Mouse (Mus musculus) 3134 (cell line): ENCODE results near the gene Olfr432.
"Not testable (repeated sequence)": the region's sequence is repeated elsewhere in the genome, so short reads cannot be mapped to it uniquely, and the experiment has no call there.

Source experiments
- DNase-seq: peaks from one replicate; pipeline ENCODE4 v3.0.0-alpha.2; 2011; ENCODE audit warnings: low spot score; ENCODE audit not compliant: insufficient read length; ENCODE audit errors: extremely low read depth

Olfr432 gene

DNA sequence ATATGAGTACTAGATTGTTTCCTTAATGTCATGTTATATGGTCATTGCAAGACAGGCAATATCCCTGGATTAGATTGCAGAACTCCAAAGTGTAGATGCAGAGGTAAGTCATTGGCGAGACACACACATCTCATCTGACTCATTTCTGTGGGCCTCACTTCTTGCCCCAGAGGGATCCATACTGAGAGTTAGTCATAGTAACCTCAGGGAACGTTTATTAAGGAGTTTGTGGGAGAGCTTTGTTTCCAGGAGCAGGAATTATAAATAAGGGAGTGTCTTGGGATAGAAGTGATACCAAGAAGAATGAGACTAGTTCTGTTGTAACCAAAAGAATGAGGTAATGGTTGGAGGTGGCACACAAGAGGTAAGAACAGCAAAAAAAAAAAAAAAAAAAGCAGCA is at the start of gene Olfr432:
Gene Olfr432, plus strand, starts transcription at position 313 of the 400 bp plus-strand sequence.
- no peak for DNase-seq

DNA sequence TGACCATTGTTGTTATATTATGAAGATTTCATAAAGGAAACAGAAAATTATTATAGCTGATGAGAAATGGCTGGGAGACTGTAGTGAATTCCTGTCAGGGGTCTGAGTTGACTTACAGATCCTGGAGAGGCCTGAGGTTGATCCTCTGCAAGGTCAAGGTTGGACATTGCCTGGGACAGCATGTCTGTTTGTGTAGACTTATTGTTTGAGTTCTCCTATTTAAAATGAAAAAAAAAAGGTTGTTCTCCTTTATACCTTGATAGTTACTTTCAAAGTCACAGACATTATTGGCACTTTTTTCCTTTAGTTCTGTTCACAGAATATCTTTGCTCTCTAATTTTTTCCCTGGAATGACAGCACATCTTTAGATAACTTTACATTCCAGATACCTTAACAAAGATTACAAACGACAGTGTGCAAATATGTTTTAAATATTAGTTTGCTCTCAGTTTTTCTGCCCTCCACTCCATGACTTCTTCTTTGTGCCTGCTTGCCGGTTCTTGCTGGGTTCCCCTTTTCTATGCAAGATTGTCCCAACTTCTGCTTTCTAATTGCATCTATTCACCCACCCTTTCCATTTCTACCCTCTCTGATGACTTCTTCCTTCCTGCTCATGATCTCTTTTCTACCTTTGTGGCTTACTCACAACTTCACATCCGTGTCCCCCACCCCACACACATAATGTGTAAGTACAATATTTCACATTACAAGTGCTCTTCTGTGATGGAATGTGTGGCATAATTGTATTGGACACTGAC is 44.5 kb upstream of the Olfr432 start:
- not testable (repeated sequence) for DNase-seq

DNA sequence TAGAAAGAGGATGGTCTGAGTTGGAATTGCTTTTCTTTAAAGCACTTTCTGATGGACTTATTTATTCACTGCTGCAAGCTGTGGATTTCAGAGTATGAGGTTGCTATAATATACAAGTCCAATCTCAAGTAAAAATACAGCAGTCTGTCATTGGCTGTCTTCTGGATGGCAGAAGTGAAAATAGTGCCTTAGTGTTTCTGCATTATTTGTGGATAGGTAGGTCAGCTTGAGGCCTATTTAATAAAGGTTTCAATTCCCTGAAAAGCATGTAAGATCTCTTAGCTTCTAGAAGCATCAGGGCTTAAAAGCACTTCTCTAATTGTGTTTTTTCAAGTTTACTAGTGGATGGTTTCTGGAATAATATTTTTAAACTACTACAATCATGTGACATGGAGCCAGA is 42.0 kb upstream of the Olfr432 start:
- DNase-seq, result not testable (repeated sequence)

DNA sequence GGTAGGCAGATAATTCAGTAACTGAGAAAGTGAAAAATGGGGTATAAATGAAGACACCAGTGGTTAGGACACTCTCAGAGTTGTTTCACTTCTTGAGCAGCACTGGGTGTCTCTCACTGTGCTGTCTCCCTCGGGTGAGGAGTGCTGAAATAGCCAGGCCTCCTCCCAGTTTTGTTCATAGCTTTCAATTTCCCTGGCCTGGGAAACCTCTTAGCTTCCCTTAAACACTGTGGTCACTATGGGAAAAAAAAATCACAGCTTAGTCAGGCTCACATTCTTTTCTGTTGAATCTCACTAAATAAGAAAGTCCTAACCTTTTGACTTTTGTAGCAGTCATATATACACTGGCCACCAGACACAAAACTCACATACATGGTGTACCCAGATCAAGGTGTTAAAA is 17.3 kb upstream of the Olfr432 start, which contains the start of gene Ifi205:
Gene Ifi205, minus strand, starts transcription at position 113 of the 400 bp plus-strand sequence.
- peak; percentile 73 for DNase-seq

DNA sequence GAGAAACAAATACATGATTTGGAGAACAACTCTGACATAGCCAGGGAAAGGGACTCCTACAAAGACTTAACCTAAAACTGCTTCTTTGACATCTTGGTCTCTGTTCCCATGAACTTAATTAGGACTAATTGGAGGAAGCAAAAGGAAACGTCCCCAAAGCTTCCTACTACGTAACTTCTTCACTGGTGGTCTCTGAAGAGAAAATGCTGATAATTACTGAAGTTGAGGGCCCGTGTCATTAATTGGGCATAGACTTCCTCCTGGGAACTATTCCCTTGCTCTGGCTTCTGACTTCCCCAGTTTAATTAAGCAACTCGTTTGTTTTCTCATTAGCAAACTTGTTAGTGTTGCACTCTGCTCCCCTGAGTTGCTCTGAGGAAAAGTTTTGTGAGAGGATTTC is 13.2 kb upstream of the Olfr432 start:
- DNase-seq, result no peak

DNA sequence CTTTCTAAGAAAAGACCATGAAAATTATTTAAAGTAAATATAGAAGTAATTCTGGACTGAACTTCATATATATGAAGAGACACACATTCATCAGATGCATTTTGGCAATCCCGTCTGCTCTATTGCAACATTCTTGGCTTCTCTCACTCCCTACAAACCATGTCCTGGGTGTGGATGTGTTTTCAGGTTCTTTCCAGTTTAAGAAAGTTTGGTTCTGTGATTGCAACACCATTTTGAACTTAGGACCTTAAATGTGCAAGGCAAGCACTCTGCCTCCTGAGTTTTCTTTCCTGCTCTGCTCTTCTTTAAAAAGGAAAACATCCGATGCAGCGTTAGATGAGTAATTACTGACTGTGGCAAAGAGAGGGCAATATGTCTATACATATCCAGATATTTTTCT is 10.5 kb upstream of the Olfr432 start:
- DNase-seq, result no peak

DNA sequence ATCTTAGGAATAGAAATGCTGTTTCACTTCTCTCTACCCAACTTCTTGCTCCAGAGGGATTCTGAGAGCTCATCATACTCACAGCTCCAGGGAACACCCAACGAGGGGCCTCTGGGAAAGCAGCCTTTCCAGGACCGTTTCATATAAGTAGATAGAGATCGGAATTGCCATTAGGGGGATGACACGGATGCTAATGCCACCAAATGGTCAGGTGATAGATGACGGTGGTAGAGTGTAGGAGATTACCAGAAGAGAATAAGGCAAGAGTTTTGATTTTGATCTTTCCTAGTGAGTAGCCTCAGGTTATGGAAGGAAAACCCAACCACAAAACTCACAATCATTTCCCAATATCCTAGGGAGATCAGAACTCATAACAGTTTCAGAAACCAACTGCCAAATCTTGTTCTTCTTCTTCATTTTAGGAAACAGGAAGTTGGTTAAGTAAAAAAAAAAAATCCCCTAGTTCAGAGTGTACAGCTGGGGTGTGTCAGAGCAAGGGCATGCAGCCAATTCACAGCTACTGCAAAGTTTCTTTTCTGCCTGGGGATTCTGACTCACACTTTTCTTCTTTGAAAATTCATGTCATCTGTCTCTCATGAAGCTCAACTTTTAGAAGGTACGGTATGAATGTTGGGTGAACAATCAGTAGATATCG is 8.4 kb upstream of the Olfr432 start, which contains the start of gene Olfr433:
Gene Olfr433, plus strand, starts transcription at position 183 of the 655 bp plus-strand sequence.
- DNase-seq, result peak; percentile 16

DNA sequence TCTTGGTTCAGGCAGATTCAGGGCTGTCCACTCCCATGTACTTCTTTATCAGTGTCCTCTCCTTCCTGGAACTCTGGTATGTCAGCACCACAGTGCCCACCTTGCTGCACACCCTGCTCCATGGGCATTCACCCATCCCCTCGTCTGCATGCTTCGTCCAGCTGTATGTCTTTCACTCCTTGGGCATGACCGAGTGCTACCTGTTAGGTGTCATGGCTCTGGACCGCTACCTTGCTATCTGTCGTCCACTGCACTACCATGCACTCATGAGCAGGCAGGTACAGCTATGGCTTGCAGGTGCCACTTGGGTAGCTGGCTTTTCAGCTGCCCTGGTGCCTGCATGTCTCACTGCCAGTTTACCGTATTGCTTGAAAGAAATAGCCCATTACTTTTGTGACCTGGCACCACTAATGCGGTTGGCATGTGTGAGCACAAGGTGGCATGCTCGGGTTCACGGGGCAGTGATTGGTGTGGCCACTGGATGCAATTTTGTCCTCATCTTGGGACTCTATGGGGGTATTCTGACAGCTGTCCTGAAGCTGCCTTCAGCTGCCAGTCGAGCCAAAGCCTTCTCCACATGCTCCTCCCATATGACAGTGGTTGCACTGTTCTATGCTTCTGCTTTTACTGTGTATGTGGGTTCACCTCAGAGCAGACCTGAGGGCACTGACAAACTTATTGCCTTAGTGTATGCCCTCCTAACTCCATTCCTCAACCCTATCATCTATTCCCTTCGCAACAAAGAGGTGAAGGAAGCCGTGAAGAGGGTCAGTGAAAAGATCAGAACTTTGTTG is 6.7 kb upstream of the Olfr432 start:
- not testable (repeated sequence) for DNase-seq

DNA sequence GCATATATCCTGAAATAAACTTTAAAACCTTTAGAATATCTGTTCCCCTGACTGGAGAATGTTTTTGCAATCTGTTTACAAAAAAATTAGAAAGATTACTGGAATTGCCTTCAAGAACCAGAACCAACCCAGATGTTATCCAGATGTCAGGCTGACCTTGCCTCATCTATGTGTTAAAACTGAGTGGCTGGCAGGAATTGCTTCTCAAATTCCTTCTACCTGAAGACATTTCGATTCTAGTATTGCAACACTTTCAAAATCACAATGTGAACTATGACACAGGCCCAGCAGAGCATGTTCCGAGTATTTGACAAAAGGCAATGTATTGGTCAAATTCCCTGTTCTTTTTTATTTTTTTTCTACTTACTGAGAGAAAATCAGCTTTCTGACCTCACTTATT is 4.6 kb upstream of the Olfr432 start:
- DNase-seq, result no peak

DNA sequence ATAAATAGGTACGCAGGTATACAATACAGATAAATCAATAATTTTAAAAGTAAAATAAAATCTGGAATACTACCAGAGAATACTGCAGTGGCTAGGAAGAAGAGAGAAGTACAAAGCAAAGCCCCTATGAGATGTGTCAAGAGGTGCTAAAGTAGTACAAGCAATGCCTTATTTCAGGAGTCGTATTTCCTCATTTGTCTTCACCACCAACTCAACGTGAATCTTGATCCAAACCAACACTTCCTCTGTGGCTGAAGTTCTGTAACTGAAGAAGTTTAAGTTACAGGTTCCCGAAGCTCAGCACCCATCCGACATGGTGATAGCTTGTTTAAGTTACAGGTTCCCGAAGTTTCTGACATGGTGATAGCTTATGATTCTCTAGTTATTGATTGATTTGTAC is 778 bp upstream of the Olfr432 start:
- DNase-seq, result not testable (repeated sequence)

DNA sequence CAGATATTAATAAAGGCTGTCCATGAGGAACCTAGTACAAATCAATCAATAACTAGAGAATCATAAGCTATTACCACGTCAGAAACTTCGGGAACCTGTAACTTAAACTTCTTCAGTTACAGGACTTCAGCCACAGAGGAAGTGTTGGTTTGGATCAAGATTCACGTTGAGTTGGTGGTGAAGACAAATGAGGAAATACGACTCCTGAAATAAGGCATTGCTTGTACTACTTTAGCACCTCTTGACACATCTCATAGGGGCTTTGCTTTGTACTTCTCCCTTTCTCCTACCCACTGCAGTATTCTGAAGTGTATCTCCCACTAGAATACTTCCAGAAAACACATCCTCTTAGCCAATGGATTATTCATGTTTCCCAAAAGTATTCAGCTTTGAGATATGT is 352 bp downstream of the Olfr432 start:
- not testable (repeated sequence) for DNase-seq

DNA sequence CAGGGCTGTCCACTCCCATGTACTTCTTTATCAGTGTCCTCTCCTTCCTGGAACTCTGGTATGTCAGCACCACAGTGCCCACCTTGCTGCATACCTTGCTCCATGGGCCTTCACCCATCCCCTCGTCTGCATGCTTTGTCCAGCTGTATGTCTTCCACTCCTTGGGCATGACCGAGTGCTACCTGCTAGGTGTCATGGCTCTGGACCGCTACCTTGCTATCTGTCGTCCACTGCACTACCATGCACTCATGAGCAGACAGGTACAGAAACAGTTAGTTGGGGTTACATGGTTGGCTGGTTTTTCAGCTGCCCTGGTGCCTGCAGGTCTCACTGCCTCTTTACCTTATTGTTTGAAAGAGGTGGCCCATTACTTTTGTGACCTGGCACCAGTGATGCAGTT is 1.5 kb downstream of the Olfr432 start:
- DNase-seq, result no peak

DNA sequence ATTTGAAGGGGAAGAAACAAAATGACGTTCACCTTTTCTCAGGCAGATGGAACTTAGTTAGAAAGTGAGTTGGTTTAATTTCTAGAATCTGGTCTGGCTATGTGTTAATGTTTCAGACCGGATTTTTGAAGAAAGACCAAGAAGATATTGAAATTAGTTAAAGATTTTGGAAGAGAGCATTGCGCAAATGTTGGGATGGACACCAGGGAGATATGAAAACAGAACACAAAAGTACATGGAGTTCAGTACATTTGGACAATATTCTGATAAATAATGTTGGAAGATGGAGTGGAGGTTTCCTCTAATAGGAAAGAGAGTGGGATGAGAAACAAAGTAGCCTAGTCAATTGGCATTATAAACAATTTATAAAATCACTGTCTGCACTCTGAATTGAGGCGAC is 2.5 kb downstream of the Olfr432 start:
- no peak for DNase-seq

DNA sequence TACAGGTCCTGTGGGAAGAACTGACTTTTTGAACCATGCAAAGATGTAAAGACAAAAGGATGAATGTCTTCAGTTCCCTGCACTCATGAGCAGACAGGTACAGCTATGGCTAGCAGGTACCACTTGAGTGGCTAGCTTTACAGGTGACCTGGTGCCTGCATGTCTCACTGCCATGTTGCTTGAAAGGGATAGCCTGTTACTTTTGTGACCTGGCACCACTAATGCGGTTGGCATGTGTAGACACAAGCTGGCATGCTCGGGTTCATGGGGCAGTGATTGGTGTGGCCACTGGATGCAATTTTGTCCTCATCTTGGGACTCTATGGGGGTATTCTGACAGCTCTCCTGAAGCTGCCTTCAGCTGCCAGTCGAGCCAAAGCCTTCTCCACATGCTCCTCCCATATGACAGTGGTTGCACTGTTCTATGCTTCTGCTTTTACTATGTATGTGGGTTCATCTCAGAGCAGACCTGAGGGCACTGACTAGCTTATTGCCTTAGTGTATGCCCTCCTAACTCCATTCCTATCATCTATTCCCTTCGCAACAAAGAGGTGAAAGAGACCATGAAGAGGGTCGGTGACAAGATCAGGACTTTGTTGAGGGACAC is 3.0 kb downstream of the Olfr432 start:
- DNase-seq, result no peak

DNA sequence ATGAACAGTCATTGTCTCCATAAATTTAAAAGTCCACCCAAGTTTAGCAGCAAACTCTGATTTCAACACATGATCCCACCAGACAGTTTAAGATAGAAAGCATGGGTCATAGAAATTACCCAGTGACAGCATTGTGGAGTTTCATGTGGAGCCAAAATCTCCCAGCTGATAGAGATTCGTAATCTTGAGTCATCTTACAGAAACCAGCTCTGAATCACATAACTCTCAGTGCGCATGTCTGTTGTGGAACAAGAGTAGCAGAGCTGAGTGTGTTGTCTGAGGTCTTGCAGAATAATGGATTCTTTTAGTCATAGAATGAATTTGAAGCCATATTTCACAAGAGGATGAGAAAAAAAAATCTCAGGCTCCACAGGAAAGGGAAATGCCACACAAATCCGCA is 4.0 kb downstream of the Olfr432 start:
- no peak for DNase-seq

DNA sequence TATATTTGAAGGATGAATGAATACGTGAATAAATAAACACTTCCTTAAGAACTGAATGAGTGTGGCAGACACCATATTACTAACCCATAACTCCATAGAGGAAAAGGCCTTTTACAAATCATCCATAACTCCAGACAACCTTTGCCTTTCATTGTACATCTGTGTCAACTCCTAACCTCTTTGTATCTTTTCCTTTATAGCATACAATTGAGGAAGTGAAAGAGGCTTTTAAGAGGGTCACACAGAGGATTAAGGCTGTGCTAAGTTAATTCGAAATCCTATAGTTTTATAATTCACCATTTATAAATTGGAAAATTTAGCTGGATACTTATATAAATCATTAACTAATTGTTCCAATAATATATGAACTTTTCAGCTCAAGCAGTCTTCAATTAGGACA is 6.2 kb downstream of the Olfr432 start:
- no peak for DNase-seq

DNA sequence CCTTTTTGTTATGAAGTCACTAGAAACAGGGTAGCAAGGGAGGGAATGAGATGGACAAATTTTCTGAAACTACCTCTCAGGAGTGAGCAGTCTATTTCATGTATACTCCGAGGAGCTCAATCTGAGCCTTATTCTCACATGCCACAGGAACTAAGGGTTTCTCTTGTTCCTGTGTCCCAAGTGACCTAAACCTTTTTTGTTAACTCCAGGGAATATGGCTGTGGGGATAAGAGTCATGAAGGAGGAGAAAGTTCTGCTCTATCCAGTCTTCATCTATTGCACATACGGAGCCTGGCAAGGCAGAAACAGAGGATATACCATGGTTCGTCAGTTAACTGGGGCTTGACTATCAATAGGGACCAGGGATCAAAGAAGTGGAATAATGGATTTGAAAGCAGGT is 17.3 kb downstream of the Olfr432 start, which contains the start of gene Olfr430:
Gene Olfr430, plus strand, starts transcription at position 301 of the 400 bp plus-strand sequence.
- no peak for DNase-seq

DNA sequence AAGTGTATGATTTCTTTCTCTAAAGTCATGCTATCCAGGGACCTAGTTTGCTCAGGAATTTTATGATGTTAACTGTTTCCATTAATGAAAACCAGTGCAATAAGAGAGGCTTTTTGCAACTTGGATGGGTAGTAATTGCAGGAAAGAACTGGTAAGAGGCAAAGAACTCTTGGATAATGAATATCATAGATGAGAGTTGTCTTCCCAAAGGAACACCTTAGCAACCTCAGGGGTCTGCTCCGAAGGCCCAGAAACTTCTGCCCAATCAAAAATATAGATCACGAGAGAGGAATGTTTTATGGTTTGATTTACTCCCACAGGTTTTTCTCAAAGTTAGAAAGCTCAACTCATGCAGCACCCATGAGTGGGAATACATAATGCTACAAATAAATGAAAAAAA is 35.0 kb downstream of the Olfr432 start, which contains the start of gene Olfr429:
Gene Olfr429, plus strand, starts transcription at position 301 of the 400 bp plus-strand sequence.
- no peak for DNase-seq

DNA sequence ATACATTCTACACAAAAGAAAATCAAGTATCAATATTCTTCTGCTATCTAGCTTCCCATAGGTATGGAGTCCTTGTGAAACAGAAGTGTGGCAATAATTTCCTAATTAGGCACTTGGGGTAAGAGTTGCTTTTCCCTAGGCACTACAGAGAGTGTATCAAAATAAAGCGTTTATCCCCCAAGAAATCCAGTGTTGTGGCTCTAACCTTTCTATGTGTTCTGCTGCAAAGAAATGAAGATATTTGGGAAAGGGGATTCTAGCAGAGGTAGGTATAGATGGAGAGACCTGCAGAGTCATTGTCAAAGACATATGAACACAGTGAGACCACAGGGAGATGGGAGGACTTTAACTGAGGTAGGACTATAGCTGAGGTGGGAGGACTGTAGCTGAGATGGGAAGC is 47.6 kb downstream of the Olfr432 start, which contains the start of gene Olfr427:
Gene Olfr427, plus strand, starts transcription at position 301 of the 400 bp plus-strand sequence.
- DNase-seq, result no peak

DNA sequence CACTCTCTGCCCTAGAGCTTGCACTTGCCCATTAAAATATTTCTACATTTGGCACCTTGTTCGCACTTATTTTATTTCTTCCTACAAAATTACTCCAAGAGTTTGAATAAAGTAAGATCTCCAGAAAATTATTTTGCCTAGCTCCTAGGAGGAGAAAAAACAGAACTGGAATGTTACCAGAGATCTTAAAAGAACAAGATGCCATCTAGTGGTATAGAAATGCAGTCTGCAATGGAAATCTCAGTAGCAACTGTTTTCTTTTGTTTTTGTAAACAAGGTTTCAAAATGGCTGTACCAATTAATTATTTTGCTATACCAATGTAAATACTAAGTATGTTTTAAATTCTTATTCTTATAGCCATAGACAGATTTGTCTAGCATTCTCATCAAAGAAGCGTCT is 54.7 kb downstream of the Olfr432 start:
- DNase-seq, result peak; percentile 14
